Mouse (Mus musculus) hindbrain, embryonic 16.5 days (tissue): ENCODE measurements at regions not wholly inside any gene's neighbourhood (a gene's known extent, or its start where the extent isn't known, plus 50 kb on each side); places are given as distances from the start of the nearest gene placed in this dataset.

Experiments
- ATAC-seq: fragments of 200-750 bp; cut with Nextera tagmentation; 2 replicates; pipeline ENCODE4 v1.8.0; 2017; ENCODE audit warnings: moderate TSS enrichment, moderate library complexity
- H3K27ac ChIP-seq: fragments of 300-500 bp; sonication (generic); 2 replicates; pipeline ENCODE4 v1.5.1; 2014; ENCODE audit warnings: low read depth, mild to moderate bottlenecking, control low read depth, low read length, moderate library complexity
- H3K27me3 ChIP-seq: fragments of 300-500 bp; sonication (generic); replicated peaks from 2 replicates; pipeline ENCODE4 v1.6.1; 2014; ENCODE audit warnings: low read length; ENCODE audit not compliant: control insufficient read depth, insufficient read depth
- H3K36me3 ChIP-seq: fragments of 300-500 bp; sonication (generic); 2 replicates; pipeline ENCODE4 v1.6.1; 2014; ENCODE audit warnings: mild to moderate bottlenecking, low read length, moderate library complexity, mixed read lengths; ENCODE audit not compliant: control insufficient read depth, insufficient read depth
- H3K4me1 ChIP-seq: fragments of 300-500 bp; sonication (generic); 2 replicates; pipeline ENCODE4 v1.6.1; 2014; ENCODE audit warnings: low read depth, low read length; ENCODE audit not compliant: control insufficient read depth, insufficient read depth
- H3K4me2 ChIP-seq: fragments of 300-500 bp; sonication (generic); 2 replicates; pipeline ENCODE4 v1.6.1; 2014; ENCODE audit warnings: mild to moderate bottlenecking, low read length, control low read depth, moderate library complexity
- H3K4me3 ChIP-seq: fragments of 300-500 bp; sonication (generic); 2 replicates; pipeline ENCODE4 v1.5.1; 2014; ENCODE audit warnings: mild to moderate bottlenecking, low read length, control low read depth, moderate library complexity
- H3K9ac ChIP-seq: fragments of 300-500 bp; sonication (generic); 2 replicates; pipeline ENCODE4 v1.6.1; 2014; ENCODE audit warnings: low read depth, mild to moderate bottlenecking, control low read depth, low read length, moderate library complexity
- H3K9me3 ChIP-seq: fragments of 300-500 bp; sonication (generic); 2 replicates; pipeline ENCODE4 v1.6.1; 2014; ENCODE audit warnings: mild to moderate bottlenecking, low read length, moderate library complexity; ENCODE audit not compliant: control insufficient read depth
- WGBS: fragments of 180-500 bp; shearing (Covaris S2); extraction: QIAGEN DNeasy Blood & Tissue Kit; methylation state at CpG from one replicate; pipeline ENCODE4 v1.1.7; 2014; 5-methylcytosine and 5-hydroxymethylcytosine counted together

GRCm38 (mm10) chr2:72797002-72797718 is 183.1 kb downstream of the Sp3 start:
- Histone ChIP-seq H3K36me3 (no peaks in the 10 kb centered on the region), H3K9me3 (no peaks in the 10 kb centered on the region), H3K4me3 (no peak overlapping the region), H3K4me2 (no peak overlapping the region), H3K27me3 (no peaks in the 10 kb centered on the region), H3K27ac (no peak overlapping the region), H3K9ac (no peak overlapping the region), H3K4me1 (no peaks in the 10 kb centered on the region)
- WGBS = 92% methylated on average over 4 of the region's 4 CpGs
- ATAC-seq = no peak

GRCm38 (mm10) chr2:72800696-72801095 is 179.6 kb downstream of the Sp3 start:
- H3K4me2 ChIP-seq = no peak overlapping the region
- no peaks in the 10 kb centered on the region for H3K27me3 ChIP-seq
- no peaks in the 10 kb centered on the region for H3K36me3 ChIP-seq
- H3K27ac ChIP-seq = no peak overlapping the region
- no peaks in the 10 kb centered on the region for H3K4me1 ChIP-seq
- no peak overlapping the region for H3K4me3 ChIP-seq
- WGBS = 64% methylated on average over 7 of the region's 7 CpGs
- H3K9ac ChIP-seq = no peak overlapping the region
- no peak for ATAC-seq
- H3K9me3 ChIP-seq = no peaks in the 10 kb centered on the region

GRCm38 (mm10) chr2:72813282-72813974 is 166.8 kb downstream of the Sp3 start:
- Histone ChIP-seq H3K27me3 (no peaks in the 10 kb centered on the region), H3K9me3 (no peaks in the 10 kb centered on the region), H3K4me1 (no peaks in the 10 kb centered on the region), H3K27ac (no peak overlapping the region), H3K4me2 (no peak overlapping the region), H3K36me3 (no peaks in the 10 kb centered on the region), H3K9ac (no peak overlapping the region), H3K4me3 (no peak overlapping the region)
- no peak for ATAC-seq
- 53% methylated on average over 14 of the region's 14 CpGs for WGBS

- Histone ChIP-seq H3K9me3 (no peaks in the 10 kb centered on the region), H3K36me3 (no peaks in the 10 kb centered on the region), H3K4me2 (no peak overlapping the region), H3K27me3 (no peaks in the 10 kb centered on the region; the same call in 1 of the 2 replicates), H3K4me1 (no peaks in the 10 kb centered on the region), H3K27ac (no peak overlapping the region), H3K4me3 (no peak overlapping the region), H3K9ac (no peak overlapping the region)
- WGBS = 69% methylated on average over 4 of the region's 4 CpGs
- no peak for ATAC-seq
Observed at GRCm38 (mm10) chr2:72825251-72825650, 155.0 kb downstream of the Sp3 start.

GRCm38 (mm10) chr2:72829139-72829538 is 151.1 kb downstream of the Sp3 start:
- H3K9ac ChIP-seq = no peak overlapping the region
- H3K27ac ChIP-seq = no peak overlapping the region
- H3K27me3 ChIP-seq = no peaks in the 10 kb centered on the region; the same call in 1 of the 2 replicates
- no peak overlapping the region for H3K4me2 ChIP-seq
- 50% methylated on average over 1 of the region's 1 CpGs for WGBS
- no peak overlapping the region for H3K4me3 ChIP-seq
- no peaks in the 10 kb centered on the region for H3K4me1 ChIP-seq
- no peaks in the 10 kb centered on the region for H3K36me3 ChIP-seq
- H3K9me3 ChIP-seq = no peaks in the 10 kb centered on the region
- ATAC-seq = no peak

GRCm38 (mm10) chr2:72832770-72833169 is 147.5 kb downstream of the Sp3 start:
- no peak overlapping the region for H3K4me3 ChIP-seq
- ATAC-seq = no peak
- no peaks in the 10 kb centered on the region for H3K4me1 ChIP-seq
- WGBS = 67% methylated on average over 10 of the region's 10 CpGs
- H3K27me3 ChIP-seq = no peaks in the 10 kb centered on the region; the same call in 1 of the 2 replicates
- H3K36me3 ChIP-seq = no peaks in the 10 kb centered on the region
- no peak overlapping the region for H3K27ac ChIP-seq
- H3K9me3 ChIP-seq = no peaks in the 10 kb centered on the region
- H3K4me2 ChIP-seq = no peak overlapping the region
- H3K9ac ChIP-seq = no peak overlapping the region

- no peak for ATAC-seq
- Histone ChIP-seq H3K9ac (no peak overlapping the region), H3K9me3 (0 out of 2 replicates have a peak, but pooled peaks cover 2% of the 10 kb centered on the region), H3K27me3 (no peaks in the 10 kb centered on the region), H3K36me3 (no peaks in the 10 kb centered on the region), H3K4me1 (peaks cover 8% of the 10 kb centered on the region), H3K4me2 (no peak overlapping the region), H3K27ac (no peak overlapping the region), H3K4me3 (no peak overlapping the region)
- whole genome bisulfite sequencing = 60% methylated on average over 6 of the region's 6 CpGs
Observed at GRCm38 (mm10) chr2:72838085-72838727, 142.0 kb downstream of the Sp3 start.

GRCm38 (mm10) chr2:72839673-72840072 is 140.6 kb downstream of the Sp3 start:
- Histone ChIP-seq H3K9me3 (0 out of 2 replicates have a peak, but pooled peaks cover 2% of the 10 kb centered on the region), H3K36me3 (no peaks in the 10 kb centered on the region), H3K9ac (no peak overlapping the region), H3K4me3 (no peak overlapping the region), H3K4me2 (no peak overlapping the region), H3K4me1 (peaks cover 8% of the 10 kb centered on the region), H3K27ac (no peak overlapping the region), H3K27me3 (no peaks in the 10 kb centered on the region)
- ATAC-seq = no peak
- 84% methylated on average over 5 of the region's 5 CpGs for WGBS

- Histone ChIP-seq H3K27ac (no peak overlapping the region), H3K4me1 (peaks cover 8% of the 10 kb centered on the region), H3K36me3 (no peaks in the 10 kb centered on the region), H3K9ac (no peak overlapping the region), H3K27me3 (no peaks in the 10 kb centered on the region), H3K9me3 (0 out of 2 replicates have a peak, but pooled peaks cover 2% of the 10 kb centered on the region), H3K4me2 (peak overlapping the region; percentile 23; the same call in 1 of the 2 replicates), H3K4me3 (no peak overlapping the region)
- ATAC-seq = peak; percentile 48; the same call in 1 of the 2 replicates
- WGBS = 52% methylated on average over 5 of the region's 5 CpGs
Observed at GRCm38 (mm10) chr2:72841367-72841766, 138.9 kb downstream of the Sp3 start.
